Mouse (Mus musculus): ENCODE results near the gene Mphosph6. TPM values are rescaled to one million over a fixed set of nuclear protein-coding genes. Genes with fewer than 3 reads are reported as not detected.

Gene Mphosph6
- polyA plus RNA-seq (2015; fragmentation: Nextera tagmentation; extraction: Ambion mirVana) = 45.3 and 47.2 TPM in 2 replicates

GRCm38 (mm10) chr8:117801443-117802298 lies at the start of gene Mphosph6:
Gene Mphosph6, minus strand, starts transcription at chr8:117801943.

Other genes starting within 250 kb of the Mphosph6 start
- gene Sdr42e1, start 128.3 kb downstream of the Mphosph6 start, polyA plus RNA-seq (2015; fragmentation: Nextera tagmentation; extraction: Ambion mirVana) = 1.6 and 2.2 TPM in 2 replicates
- 3.7 and 3.8 TPM in 2 replicates for gene Hsd17b2, start 100.0 kb downstream of the Mphosph6 start, polyA plus RNA-seq (2015; fragmentation: Nextera tagmentation; extraction: Ambion mirVana)

Data from adrenal gland, postnatal 0 days (tissue).